Mouse (Mus musculus) myocyte (in vitro differentiated cells): Measurements from ENCODE around the gene Slfnl1. TPM values are rescaled to one million over a fixed set of nuclear protein-coding genes. Genes with fewer than 3 reads are reported as not detected.

Experiments used
- H3K27me3 ChIP-seq: one replicate; pipeline ENCODE4 v1.6.1; 2011; ENCODE audit not compliant: control insufficient read depth, insufficient read depth, insufficient read length
- H3K36me3 ChIP-seq: one replicate; pipeline ENCODE4 v1.6.1; 2011; ENCODE audit not compliant: control insufficient read depth, insufficient read depth
- H3K4me2 ChIP-seq: one replicate; pipeline ENCODE4 v1.6.1; 2011; ENCODE audit warnings: low read depth, control low read depth
- H3K4me3 ChIP-seq: one replicate; pipeline ENCODE4 v1.5.1; 2011; ENCODE audit warnings: mild to moderate bottlenecking, control low read depth, moderate library complexity
- H3K79me2 ChIP-seq: one replicate; pipeline ENCODE4 v1.6.1; 2011; ENCODE audit not compliant: control insufficient read depth, insufficient read depth
- H3ac ChIP-seq: one replicate; pipeline ENCODE4 v1.6.1; 2011; ENCODE audit not compliant: control insufficient read depth, insufficient read length
- CEBPB ChIP-seq: IDR thresholded peaks from 2 replicates; pipeline ENCODE4 v1.6.1; 2011; ENCODE audit warnings: mild to moderate bottlenecking, moderate library complexity; ENCODE audit not compliant: poor library complexity, insufficient read depth, severe bottlenecking
- E2F4 ChIP-seq: IDR thresholded peaks from one replicate; pipeline ENCODE4 v1.6.1; 2011; ENCODE audit warnings: mild to moderate bottlenecking, control low read depth, moderate library complexity; ENCODE audit not compliant: insufficient read depth
- MAX ChIP-seq: IDR thresholded peaks from one replicate; pipeline ENCODE4 v1.6.1; 2011; ENCODE audit warnings: low read depth, mild to moderate bottlenecking, control low read depth
- MYOD1 ChIP-seq, 3 experiments: IDR thresholded peaks; one replicate each; pipeline ENCODE4 v1.6.1; 2011; ENCODE audit warnings: control low read depth in 2 of 3, low read depth in 2 of 3, mild to moderate bottlenecking in 2 of 3, moderate library complexity in 1 of 3; ENCODE audit not compliant: insufficient read length in 2 of 3, control insufficient read depth in 1 of 3
- MYOG ChIP-seq, 3 experiments: IDR thresholded peaks; one replicate each; pipeline ENCODE4 v1.6.1; 2011; ENCODE audit warnings: control low read depth in 2 of 3, low read depth in 2 of 3, mild to moderate bottlenecking in 2 of 3; ENCODE audit not compliant: insufficient read length in 2 of 3, control insufficient read depth in 1 of 3, insufficient read depth in 1 of 3
- POLR2A ChIP-seq: IDR thresholded peaks from one replicate; pipeline ENCODE4 v1.6.1; 2011; ENCODE audit warnings: low read depth, mild to moderate bottlenecking, control low read depth, moderate library complexity; ENCODE audit not compliant: insufficient read length
- POLR2AphosphoS2 ChIP-seq: IDR thresholded peaks from one replicate; pipeline ENCODE4 v1.6.1; 2011; ENCODE audit warnings: low read depth, control low read depth; ENCODE audit not compliant: insufficient read length
- REST ChIP-seq: IDR thresholded peaks from one replicate; pipeline ENCODE4 v1.6.1; 2011; ENCODE audit warnings: mild to moderate bottlenecking, control low read depth, moderate library complexity; ENCODE audit not compliant: insufficient read depth, insufficient read length
- SRF ChIP-seq: IDR thresholded peaks from one replicate; pipeline ENCODE4 v1.6.1; 2011; ENCODE audit warnings: low read depth; ENCODE audit not compliant: control insufficient read depth, insufficient read length
- TCF12 ChIP-seq: IDR thresholded peaks from one replicate; pipeline ENCODE4 v1.6.1; 2011; ENCODE audit warnings: mild to moderate bottlenecking, control low read depth; ENCODE audit not compliant: poor library complexity, insufficient read depth, severe bottlenecking
- TCF3 ChIP-seq: IDR thresholded peaks from one replicate; pipeline ENCODE4 v1.6.1; 2011; ENCODE audit warnings: low read depth, control low read depth; ENCODE audit not compliant: insufficient read length
- USF1 ChIP-seq: IDR thresholded peaks from one replicate; pipeline ENCODE4 v1.6.1; 2011; ENCODE audit warnings: low read depth, mild to moderate bottlenecking, control low read depth, moderate library complexity
- polyA plus RNA-seq: library from polyadenylated mRNA; unstranded; fragments of >200 nt; fragmentation: generic; extraction: Trizol; gene quantifications from one replicate; pipeline ENCODE4 v1.2.1, GENCODE M21; 2012; ENCODE audit warnings: missing spikeins

Gene Slfnl1
- polyA plus RNA-seq, 1 experiment = not detected

GRCm38 (mm10) chr4:120523092-120523491, 8.9 kb upstream of the Slfnl1 start:
- H3K27me3 ChIP-seq = no peaks in the 10 kb centered on the region
- no peak overlapping the region for H3K4me3 ChIP-seq
- H3K36me3 ChIP-seq = peaks cover 29% of the 10 kb centered on the region
- TF ChIP-seq MYOG (IDR thresholded peaks at IDR 0.05; ENCODE audit: control insufficient read depth in 1 of 3, insufficient read depth in 1 of 3, insufficient read length in 2 of 3, low read depth in 2 of 3) = no peak
- TF ChIP-seq TCF3 = no peak
- TF ChIP-seq E2F4 = no peak
- no peak for TF ChIP-seq CEBPB
- no peak for TF ChIP-seq TCF12
- TF ChIP-seq POLR2AphosphoS2 = no peak
- no peak for TF ChIP-seq MYOD1 (IDR thresholded peaks at IDR 0.05; ENCODE audit: control insufficient read depth in 1 of 3, insufficient read length in 2 of 3, low read depth in 2 of 3)
- TF ChIP-seq POLR2A = no peak
- TF ChIP-seq REST = no peak
- no peak for TF ChIP-seq SRF
- TF ChIP-seq USF1 = no peak
- no peak for TF ChIP-seq MAX
- H3K79me2 ChIP-seq = no peaks in the 10 kb centered on the region
- no peak overlapping the region for H3ac ChIP-seq
- no peak overlapping the region for H3K4me2 ChIP-seq

DNA sequence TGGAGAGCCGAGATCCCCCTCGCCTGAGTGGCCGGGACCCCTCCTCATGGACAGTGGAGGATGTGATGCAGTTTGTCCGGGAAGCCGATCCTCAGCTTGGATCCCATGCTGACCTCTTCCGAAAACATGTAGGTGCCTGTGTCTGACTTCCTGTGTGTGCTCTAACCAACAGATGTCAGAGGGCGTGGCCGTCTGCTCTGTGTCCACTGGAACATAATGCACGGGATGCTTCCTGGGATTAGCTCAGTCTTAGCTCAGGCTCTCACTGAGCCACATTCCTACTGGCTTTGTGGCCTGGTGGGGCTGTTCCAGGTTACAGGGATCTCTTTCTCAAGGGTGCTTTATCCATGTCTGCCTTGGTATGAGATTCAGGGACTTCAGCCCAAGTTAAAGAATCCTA, 3.9 kb upstream of the Slfnl1 start:
- H3K79me2 ChIP-seq = no peaks in the 10 kb centered on the region
- no peak overlapping the region for H3K4me3 ChIP-seq
- no peaks in the 10 kb centered on the region for H3K27me3 ChIP-seq
- H3K36me3 ChIP-seq = peaks cover 12% of the 10 kb centered on the region
- no peak overlapping the region for H3ac ChIP-seq
- TF ChIP-seq MYOD1 (IDR thresholded peaks at IDR 0.05; ENCODE audit: control insufficient read depth in 1 of 3, insufficient read length in 2 of 3, low read depth in 2 of 3) (no peak), POLR2A (no peak)
- H3K4me2 ChIP-seq = no peak overlapping the region

- Histone ChIP-seq H3K36me3 (peaks cover 29% of the 10 kb centered on the region), H3ac (no peak overlapping the region), H3K27me3 (no peaks in the 10 kb centered on the region), H3K79me2 (no peaks in the 10 kb centered on the region), H3K4me3 (no peak overlapping the region), H3K4me2 (no peak overlapping the region)
- no peak for TF ChIP-seq MYOD1 (IDR thresholded peaks at IDR 0.05; ENCODE audit: control insufficient read depth in 1 of 3, insufficient read length in 2 of 3, low read depth in 2 of 3)
- TF ChIP-seq MYOG (IDR thresholded peaks at IDR 0.05; ENCODE audit: control insufficient read depth in 1 of 3, insufficient read depth in 1 of 3, insufficient read length in 2 of 3, low read depth in 2 of 3) = no peak
- TF ChIP-seq MAX = no peak
- TF ChIP-seq USF1 = no peak
- TF ChIP-seq TCF12 = no peak
- no peak for TF ChIP-seq REST
- TF ChIP-seq CEBPB = no peak
- no peak for TF ChIP-seq SRF
- TF ChIP-seq E2F4 = no peak
- TF ChIP-seq POLR2A = no peak
- no peak for TF ChIP-seq TCF3
- TF ChIP-seq POLR2AphosphoS2 = no peak
These were observed 6.6 kb downstream of the Slfnl1 start for GRCm38 (mm10) chr4:120538664-120539063.

- H3ac ChIP-seq = no peak overlapping the region
- no peak overlapping the region for H3K4me2 ChIP-seq
- H3K36me3 ChIP-seq = peaks cover 63% of the 10 kb centered on the region
- TF ChIP-seq MYOG (IDR thresholded peaks at IDR 0.05; ENCODE audit: control insufficient read depth in 1 of 3, insufficient read depth in 1 of 3, insufficient read length in 2 of 3, low read depth in 2 of 3) (no peak), POLR2A (no peak), REST (no peak), TCF3 (no peak), SRF (no peak), MYOD1 (IDR thresholded peaks at IDR 0.05; ENCODE audit: control insufficient read depth in 1 of 3, insufficient read length in 2 of 3, low read depth in 2 of 3) (no peak), E2F4 (no peak), CEBPB (no peak), USF1 (no peak), MAX (no peak), POLR2AphosphoS2 (no peak), TCF12 (no peak)
- no peak overlapping the region for H3K4me3 ChIP-seq
- no peaks in the 10 kb centered on the region for H3K79me2 ChIP-seq
- no peaks in the 10 kb centered on the region for H3K27me3 ChIP-seq
These were observed 12.9 kb downstream of the Slfnl1 start for GRCm38 (mm10) chr4:120544896-120545295.

- Histone ChIP-seq H3K79me2 (peaks cover 5% of the 10 kb centered on the region), H3K4me2 (no peak overlapping the region), H3K36me3 (peaks cover 63% of the 10 kb centered on the region), H3ac (no peak overlapping the region), H3K27me3 (no peaks in the 10 kb centered on the region), H3K4me3 (no peak overlapping the region)
- TF ChIP-seq CEBPB = no peak
- no peak for TF ChIP-seq TCF3
- TF ChIP-seq MAX = no peak
- TF ChIP-seq TCF12 = no peak
- no peak for TF ChIP-seq POLR2AphosphoS2
- no peak for TF ChIP-seq USF1
- no peak for TF ChIP-seq MYOD1 (IDR thresholded peaks at IDR 0.05; ENCODE audit: control insufficient read depth in 1 of 3, insufficient read length in 2 of 3, low read depth in 2 of 3)
- TF ChIP-seq MYOG (IDR thresholded peaks at IDR 0.05; ENCODE audit: control insufficient read depth in 1 of 3, insufficient read depth in 1 of 3, insufficient read length in 2 of 3, low read depth in 2 of 3) = no peak
- no peak for TF ChIP-seq REST
- no peak for TF ChIP-seq E2F4
- no peak for TF ChIP-seq SRF
- TF ChIP-seq POLR2A = no peak
These were observed 24.6 kb downstream of the Slfnl1 start for GRCm38 (mm10) chr4:120556592-120556991.
